Mouse (Mus musculus): ENCODE measurements around the gene Dyrk1a.
A peak's percentile ranks its signal among the peaks of the same experiment; 100 is the strongest.

Gene Dyrk1a

DNA sequence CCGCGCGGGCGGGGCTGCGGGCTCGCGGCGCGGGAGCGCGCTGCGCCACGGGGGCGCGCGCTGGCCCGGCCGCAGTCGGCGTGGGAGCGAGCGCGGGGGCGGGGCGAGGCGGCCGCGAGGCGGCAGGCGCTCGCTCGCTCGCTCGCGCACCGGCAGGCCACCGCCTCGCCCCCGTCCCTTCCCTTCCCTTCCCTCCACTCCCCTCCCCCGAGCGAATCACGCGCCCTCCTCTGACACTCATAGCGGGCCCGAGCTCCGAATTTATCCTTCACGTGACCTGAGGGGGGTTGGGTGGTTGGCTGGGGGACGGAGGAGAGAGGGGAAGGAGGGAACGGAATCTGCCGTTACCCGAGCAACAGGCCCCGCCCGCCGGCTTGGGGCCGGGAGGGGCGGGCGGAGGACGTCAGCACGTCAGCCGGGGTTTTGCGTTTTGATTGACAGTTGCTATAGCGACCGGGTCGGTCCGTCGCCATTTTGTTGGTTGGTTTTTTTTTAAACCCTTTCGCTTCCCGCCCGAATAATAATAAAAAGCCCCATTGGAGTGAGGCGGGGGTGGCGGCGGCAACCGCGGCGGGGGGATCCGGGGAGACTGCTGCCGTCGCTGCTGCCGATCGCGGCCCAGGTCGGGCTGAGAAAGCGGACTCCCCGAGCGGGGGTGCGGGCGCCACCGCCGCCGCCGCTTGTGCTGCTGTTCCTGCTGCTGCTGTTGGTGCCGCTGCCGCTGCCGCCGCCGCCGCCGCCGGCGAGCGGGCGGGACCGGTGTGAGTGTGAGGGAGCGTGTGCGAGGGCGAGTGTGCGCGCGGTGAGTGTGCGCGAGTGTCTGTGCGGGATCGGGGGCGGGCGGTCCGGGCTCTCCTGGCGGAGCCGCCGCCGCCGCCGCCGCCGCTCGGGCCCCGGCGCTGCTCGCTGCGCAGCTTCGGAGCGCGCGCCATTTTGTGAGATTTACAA, at the start of gene Dyrk1a:
TSS of gene Dyrk1a (plus strand) at position 782 of the 948 bp plus-strand sequence.
- DNase-seq: peak; percentile 99 to 100

DNA sequence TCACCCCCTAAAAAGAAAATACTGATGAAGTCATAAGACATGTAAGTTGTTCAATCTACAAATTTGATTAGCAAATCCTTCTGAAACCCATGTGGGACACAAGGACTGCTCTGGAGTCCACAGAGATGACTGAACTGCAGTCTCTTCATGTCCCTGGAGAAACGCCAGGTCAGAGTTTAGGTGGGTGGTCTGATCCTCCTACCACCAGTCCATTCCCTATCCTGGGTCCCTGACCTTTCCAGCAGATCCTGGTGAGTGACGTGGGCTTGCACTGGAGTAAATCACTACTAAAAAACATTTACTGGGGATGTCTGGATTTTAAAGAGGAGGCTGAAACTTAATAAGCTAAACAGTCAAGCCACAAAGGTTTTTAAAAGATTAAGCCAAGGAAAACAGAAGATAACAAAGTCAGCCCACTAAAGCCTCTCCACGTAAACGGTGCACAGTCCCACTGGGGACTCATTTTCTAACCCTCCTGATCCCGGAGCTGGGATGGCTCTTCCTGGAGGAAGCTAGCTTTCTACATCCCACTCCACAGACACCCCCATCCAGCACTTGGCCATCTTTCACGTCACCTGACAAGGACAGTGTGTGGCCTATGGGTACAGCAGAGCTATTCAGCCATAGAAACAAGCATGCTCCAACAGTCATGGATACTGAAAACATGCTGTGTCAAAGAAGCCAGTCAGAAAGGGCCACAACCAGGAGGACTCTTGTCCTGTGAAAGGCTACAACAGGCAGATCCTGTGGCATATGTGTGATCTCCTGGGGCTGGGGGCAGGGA, 46.0 kb upstream of the Dyrk1a start:
- peak; percentile 25 to 37 for DNase-seq

GRCm38 (mm10) chr16:94524691-94525090, 45.1 kb upstream of the Dyrk1a start:
- DNase-seq: no peak

DNA sequence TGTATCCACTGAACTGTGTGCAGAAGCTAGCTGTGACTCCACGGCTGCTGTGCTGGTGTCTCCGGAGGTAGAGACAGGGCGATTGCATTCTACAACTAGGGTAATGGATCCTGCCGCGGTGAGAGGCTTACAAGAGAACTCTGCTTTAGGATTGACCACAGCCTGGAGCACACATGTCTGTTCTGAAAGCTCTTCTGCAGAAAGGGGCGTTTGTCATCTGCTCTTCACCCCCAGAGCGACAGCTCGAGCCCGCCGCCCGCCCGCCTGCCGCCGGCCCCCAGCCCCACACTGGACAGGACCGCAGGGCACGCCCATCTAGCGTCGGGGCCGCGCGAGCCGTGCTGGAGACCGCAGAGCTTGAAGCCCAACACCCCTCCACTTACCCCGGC, 43.9 kb upstream of the Dyrk1a start:
- no peak for DNase-seq

DNA sequence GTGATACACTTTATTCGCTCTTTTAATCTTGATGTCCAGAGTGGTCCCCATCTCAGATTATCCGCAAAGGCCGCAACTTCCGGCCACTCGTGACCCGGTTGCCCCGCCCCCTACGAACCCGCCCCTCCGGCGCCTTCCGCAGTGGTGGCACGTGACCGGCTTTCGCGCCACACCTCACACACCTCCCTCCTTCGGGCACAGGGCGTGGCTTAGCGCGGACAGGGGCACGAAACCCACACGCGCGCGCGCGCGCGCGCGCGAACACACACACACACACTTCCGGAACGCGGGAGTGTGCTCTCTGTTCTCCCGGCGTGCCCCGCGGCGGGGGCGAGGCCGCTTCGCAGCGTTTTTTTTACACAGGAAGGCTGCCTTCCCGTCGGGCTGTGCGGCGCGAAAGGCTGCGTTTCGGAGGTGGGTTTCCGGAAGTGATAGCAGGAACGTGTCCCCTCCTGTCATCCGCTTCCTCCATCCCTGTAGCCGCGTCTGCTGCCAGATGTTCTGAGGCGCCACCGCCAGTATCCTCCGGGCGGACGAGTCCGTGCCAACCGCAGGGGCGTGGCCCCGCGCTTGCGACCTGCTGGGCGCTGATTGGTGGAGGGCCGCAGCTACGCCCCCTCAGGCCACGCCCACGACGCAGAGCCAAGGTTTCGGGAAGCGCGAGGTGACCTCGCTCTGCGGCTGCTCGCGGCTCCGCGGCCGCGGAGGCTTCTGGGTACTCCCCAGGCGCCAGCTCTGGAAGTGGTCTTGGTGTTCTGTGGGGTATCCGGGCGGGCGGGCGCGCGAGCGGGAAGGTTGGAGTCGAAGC, 43.3 kb upstream of the Dyrk1a start, which contains the start of gene Vps26c:
TSS of gene Vps26c (minus strand) at position 487 of the 808 bp plus-strand sequence.
- DNase-seq: peak; percentile 99

GRCm38 (mm10) chr16:94527152-94527534, 42.7 kb upstream of the Dyrk1a start:
- no peak for DNase-seq

GRCm38 (mm10) chr16:94527546-94527945, 42.3 kb upstream of the Dyrk1a start:
- no peak for DNase-seq

GRCm38 (mm10) chr16:94531268-94531667, 38.5 kb upstream of the Dyrk1a start:
- no peak for DNase-seq

GRCm38 (mm10) chr16:94533679-94534078, 36.1 kb upstream of the Dyrk1a start:
- DNase-seq: no peak

GRCm38 (mm10) chr16:94535716-94536115, 34.1 kb upstream of the Dyrk1a start:
- no peak for DNase-seq

DNA sequence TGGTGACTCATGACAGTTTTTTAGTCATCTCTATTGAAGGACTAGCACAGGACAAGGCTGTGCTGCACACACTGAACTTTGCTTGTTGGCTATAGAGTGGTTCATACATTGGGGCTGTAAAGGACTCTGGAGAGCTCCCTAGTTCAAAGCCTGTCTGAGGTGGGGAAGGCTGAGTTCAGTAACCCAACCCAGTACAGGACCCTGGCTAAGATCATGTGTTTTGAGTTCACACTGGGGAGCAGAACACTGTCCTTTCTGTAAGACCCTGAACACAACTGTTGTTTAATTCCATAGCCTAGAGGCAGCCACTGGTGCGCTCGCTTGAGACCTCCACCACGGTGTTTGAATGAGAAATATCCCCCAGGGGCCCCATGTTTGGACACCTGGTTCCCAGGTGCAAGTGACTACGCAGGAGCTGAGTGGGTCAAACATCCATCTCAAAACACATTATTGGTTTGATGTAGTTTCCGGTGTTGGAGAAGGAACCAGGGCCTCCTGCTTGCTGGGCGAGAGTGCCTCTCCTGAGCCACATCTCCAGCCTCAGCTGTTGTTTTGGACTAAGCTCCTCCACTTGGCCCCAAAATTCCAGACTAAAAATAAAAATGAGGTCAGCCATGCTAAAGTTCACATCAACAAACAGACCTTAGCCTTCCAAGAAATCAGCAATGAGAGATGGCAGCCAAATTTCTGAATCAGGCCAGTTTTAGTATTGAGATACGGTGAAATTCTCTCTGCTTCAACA, 33.2 kb upstream of the Dyrk1a start:
- peak; percentile 23 to 44 for DNase-seq

DNA sequence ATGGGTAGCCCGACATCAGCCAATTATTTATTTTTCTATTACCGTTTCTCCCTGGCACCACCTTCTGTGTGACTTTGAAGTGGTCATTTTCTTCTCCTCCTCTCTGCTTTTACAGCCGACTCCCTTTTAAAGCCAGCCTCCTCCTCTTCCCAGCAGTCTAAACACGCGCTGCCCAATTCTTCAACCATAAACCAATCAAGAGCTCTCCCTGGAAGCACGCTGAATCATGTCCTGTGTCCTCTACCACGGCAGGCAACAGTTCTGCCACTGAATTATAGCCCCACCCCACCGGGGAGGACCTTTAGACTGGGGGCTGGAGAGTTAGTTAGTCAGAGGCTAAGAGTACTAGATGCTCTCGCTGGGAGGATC, 32.7 kb upstream of the Dyrk1a start:
- DNase-seq: peak in 1 of 2 experiments; percentile 32

DNA sequence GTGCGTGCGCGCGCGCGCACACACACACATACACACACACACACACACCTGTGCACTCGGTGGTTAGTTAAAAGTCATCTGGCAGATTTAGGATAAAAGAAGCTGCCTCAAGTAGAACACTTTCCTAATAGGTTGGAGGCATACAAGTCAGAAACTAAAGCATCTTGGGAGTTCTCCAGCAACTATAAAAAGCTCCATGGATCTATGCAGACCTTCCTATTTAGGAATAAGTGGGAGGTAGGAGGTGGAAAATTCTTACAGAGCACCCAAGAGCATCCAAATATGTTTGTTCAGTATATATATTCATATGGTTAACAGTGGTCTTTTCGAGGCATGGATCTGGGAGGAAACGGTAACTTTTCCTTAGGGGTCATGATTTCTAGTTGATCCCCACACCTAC, 29.7 kb upstream of the Dyrk1a start:
- DNase-seq: no peak

DNA sequence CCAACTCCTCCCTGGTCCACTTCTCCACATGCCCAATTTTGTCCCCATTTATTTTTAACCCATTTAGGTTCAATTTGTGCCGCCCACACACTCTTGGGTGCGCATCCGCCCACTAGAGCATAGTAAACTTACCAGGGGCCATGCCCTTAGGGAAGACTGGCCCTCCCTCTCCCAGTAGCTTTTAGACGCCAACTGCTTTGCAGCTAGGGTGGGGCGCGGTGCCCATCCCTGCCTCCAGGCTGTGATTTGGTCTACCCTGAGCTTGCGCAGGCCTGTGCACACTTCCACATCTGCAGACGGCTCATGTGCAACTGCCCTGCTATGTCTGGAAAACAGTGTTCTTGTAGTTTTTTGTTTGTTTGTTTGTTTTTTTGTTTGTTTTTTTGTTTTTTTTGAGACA, 26.9 kb upstream of the Dyrk1a start:
- DNase-seq: no peak

- DNase-seq: no peak
Measured at GRCm38 (mm10) chr16:94544540-94545105, 25.2 kb upstream of the Dyrk1a start.

DNA sequence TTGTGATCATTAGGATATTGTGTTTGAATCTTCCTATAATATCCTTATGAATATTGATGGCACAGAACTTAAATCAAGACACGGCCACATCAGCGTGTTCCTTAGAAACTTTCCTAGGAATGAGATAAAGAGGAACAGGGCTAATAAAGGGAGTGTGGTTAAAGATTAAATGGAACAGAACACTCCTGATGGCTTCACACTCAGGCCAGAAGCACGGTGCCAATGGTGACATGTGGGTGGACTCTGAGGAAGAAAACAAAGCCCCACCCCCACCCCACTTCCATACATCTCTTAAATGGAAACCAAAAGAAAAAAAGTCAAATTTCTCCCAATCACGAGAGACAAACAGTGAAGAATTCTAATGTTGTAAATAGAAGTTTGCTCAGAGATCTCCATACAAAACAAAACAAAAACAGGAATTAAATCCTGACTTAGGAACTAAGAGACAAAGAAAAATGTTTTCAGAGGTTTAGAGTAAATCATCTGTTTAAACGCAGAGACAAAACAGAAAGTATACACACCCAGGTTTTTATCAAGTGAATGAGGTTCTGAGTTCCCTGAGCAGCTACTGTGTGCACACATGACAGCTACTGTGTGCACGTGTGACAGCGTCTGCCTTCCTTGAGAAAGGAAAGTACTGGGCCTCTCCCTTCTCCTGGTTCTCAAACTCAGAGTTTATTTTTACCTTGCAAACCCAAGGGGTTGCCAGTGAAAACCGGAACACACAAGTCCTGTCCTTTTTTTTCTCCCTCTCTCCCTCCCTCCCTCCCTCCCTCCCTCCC, 23.8 kb upstream of the Dyrk1a start:
- no peak for DNase-seq

DNA sequence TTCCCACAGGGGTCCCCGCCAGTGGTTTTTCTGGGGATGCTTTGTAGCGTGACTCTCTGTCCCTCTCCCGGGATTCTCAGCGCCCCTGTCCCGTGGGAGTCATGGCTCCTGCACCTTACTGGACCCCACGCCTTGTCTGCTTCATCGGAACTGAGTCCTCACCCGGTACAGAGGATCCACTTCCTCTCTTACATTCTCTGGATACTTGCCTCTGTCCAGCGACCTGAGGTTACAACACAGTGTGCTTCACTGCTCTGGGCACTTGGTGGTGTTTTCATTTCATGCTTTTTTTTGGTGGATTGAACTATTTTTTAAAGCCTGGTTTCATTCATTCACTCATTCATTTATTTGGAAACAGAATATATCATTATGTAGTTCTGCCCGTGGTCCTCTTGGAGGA, 20.0 kb upstream of the Dyrk1a start:
- DNase-seq: no peak

DNA sequence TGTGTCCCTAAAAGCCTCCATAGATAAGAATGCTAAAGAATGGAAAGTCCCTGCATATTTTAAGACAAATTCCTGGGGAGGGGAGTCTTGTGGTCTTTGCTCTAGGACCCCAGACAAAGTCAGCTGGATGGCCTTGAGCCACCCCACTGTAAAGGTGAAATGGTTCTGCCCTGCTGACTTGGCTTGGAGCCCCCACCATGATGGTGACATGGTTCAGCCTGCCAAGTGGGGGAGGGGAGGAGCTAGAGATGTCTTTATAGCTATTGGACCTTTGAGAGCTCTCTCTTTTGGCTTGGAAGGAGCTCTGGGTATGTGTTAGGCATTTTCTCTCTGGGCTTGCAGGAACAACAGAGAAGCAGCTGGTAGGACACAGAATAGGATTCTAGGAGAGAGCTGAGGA, 17.9 kb upstream of the Dyrk1a start:
- peak; percentile 84 to 87 for DNase-seq

DNA sequence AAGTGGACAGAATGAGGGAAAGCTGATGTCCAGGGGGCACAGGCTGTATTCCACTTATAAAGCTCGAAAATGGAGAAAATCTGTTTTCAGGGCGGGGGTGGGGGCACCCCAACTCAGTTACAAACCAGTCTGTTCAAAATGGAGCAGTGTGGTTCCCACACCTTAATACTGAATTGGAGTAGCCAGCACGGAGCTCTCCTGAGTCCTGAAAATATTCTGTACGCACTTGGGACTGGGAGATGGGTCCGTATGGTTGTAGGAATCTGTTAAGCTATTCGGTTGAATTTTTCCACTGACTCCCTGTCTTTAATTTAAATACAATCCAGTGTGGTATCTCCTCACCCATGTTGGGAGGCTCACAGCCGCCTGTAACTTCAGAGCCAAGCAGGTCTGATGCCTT, 14.5 kb upstream of the Dyrk1a start:
- DNase-seq: no peak

- no peak for DNase-seq
Measured at GRCm38 (mm10) chr16:94556228-94556627, 13.6 kb upstream of the Dyrk1a start.

DNA sequence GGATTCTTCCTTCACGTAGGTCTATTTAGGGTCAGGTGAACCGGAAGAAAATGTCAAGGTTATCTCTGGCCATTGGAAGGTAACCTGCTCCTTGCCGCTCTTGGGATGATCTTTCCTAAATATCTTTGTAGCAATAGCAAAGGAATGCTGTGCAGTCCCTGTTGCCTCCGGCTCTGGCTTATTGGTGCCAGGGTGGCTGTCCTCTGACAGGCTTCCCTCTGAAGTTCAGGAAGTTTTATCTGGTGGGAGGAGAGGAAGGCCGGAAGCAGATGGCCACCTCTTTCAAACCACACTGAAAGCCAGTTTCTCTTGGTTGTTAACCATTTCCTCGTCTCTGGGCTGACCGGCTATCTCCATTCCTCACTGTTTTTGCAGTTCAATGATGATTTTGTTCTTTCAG, 10.5 kb upstream of the Dyrk1a start:
- no peak for DNase-seq

All from cerebellum, postnatal 10 days (tissue).